Mouse (Mus musculus): ENCODE data around the gene Lrrtm3.

- TF ChIP-seq POLR2A (IDR thresholded peaks at IDR 0.05; ENCODE audit: low read depth, low read length) (no peak), CTCF (conservative IDR thresholded peaks at IDR 0.05; ENCODE audit: insufficient read depth, insufficient read length, low read depth, low read length) (no peak)
Observed at GRCm38 (mm10) chr10:63933946-63934345, 156.1 kb downstream of the Lrrtm3 start.
